Mouse (Mus musculus) frontal cortex, postnatal 10 days (tissue): ENCODE results near the gene Srsf1.

Experiments
- DNase-seq, 2 experiments: peaks; one replicate each; pipeline ENCODE4 v3.0.0; 2022; ENCODE audit warnings: low spot score in 2 of 2, mixed read lengths in 1 of 2

Srsf1 gene

DNA sequence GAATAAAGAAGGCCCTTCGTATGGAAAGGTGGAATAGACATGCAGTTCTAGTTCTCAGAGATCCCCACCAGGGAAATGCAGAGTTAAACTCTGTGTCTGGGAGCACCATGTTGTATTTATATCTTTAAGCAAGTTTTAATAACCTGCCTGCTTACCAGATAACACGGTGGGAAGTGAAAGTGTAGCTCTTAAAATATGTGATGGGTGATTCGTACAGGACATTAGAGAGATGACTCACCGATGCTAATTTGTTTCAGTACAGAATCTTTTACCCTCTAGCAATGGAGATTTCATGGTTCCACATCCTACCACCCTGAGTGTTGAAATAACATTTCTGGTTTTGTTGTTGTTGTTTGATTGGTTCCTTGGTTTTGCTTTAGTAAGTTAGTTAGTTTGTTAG is 23.2 kb downstream of the Srsf1 start:
- no peak for DNase-seq

DNA sequence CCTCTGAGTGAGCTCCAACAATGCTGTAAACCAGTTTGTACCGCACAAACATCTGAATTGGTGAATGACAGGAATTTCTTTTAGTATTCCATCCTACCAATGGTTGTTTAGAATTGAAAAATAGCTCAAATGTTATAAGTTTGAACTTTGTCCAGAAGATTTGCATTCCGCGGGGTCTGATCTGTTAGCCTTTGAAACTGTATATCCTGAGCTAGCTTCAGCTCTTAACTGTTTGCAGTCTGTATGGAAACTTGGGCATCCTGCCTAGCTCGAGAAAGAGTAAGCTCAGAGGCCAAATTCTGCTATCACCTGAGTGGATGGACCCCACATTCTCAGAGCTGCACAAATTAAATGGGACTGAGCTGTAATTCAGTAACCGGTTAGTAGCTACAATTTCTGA is 23.9 kb downstream of the Srsf1 start:
- no peak for DNase-seq

DNA sequence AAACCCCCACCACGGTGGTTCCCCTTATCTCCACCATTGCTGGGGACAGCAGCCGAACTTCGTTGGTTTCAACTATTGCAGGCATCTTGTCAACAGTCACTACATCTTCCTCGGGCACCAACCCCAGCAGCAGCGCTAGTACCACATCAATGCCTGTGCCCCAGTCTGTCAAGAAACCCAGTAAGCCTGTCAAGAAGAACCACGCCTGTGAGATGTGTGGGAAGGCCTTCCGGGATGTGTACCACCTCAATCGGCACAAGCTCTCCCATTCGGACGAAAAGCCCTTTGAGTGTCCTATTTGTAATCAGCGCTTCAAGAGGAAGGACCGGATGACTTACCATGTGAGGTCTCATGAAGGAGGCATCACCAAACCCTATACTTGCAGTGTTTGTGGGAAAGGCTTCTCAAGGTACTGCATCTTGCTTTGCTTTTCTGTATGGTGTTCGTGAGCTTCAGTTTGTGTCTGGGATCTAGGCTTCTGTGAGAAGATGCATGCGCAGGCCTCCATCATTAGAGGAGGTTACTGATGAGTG is 26.2 kb downstream of the Srsf1 start:
- DNase-seq: no peak

DNA sequence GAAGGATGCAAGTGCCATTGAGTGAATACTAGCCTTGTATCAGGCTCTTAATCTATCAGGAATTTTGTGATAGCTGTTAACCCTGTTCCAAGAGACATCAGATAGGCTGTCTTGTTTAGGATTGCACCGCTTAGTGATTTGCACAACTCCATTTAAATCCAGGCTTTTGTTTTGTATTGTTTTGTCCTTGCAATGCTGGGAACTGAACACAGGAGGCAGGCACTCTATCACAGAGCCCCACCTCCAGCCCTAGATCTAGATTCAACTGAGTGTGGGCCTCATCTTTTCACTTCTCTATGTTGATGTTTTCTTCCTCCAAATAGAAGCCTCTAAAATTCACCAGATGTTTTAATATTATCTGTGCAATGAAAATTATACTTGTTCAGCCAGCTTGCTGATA is 28.5 kb downstream of the Srsf1 start:
- DNase-seq: no peak

DNA sequence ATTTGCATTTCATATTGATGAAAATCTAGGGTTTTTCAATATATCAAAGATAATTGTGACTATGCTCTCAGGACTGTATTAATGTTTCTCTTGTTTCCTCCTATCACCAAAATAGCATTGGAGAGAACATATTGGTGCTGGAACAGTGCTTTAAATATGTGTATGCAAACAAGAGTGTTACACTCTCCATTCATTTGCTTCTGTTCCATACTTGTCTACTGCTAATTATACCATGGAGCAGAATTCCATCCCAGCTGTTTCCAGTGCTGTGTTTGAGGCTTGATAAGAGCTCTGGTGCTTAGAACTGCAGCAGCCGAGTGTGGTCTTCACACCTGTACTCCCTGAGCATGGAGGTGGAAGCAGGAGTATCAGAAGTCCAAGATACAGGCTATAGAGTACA is 29.2 kb downstream of the Srsf1 start:
- DNase-seq: no peak

DNA sequence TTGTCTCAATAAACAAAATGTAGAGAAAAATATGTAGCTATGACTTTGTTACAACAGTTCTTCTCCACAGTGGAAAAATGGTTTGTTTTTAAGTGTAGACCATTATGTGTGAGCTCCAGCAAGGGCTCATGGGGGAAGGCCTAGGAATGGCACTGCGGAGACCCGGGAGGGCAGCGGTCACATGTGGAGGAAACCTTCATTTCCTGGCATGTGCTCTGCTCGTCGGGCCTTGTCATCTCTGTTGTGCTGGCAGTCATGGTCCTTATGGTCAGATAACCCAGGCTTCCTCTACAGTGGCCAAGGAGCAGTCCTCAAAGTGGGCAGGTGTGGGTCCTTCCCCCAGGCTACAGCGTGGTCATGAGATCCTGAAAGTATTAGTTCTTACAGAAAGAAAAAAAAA is 36.5 kb downstream of the Srsf1 start:
- DNase-seq: no peak

DNA sequence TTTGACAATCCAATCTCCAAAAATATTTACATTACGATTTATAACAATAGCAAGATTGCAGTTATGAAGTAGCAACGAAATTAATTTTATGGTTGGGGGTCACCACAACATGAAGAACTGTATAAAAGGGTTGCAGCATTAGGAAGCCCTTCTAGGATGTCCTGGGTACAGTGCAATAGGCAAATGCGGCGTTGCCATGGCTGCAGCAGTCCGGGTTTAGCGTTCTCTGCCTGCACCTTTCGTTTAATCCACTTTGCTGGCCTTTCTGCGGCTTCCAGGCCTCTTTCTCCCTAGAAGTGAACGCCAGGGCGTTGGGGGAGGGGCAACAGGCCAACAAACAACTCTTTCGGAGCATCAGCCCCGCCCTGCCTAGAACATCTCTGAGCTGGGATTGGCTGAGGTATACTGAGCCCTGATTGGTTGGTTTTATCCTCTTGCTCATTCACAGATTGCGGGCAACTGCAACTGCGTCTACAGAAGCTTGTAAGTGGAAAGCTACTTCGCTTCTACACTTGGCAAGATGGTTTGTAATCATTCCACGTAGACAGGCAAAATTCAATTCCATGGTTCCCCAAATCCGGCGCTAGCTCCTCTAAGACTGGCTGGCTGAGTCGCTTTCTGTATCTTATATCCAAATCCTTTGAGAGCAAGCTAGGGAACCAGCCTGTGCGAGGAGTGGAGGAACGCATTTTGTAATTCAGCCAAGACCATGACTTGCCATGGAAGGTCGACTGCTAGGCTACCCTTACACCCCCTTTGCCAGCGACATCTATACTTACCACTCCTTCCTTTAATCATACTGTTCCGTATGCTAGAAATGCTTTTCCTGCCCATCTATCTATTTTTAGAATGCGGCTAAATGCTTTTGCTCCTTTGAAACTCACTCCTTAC is 39.8 kb downstream of the Srsf1 start:
- peak; percentile 88 for DNase-seq

DNA sequence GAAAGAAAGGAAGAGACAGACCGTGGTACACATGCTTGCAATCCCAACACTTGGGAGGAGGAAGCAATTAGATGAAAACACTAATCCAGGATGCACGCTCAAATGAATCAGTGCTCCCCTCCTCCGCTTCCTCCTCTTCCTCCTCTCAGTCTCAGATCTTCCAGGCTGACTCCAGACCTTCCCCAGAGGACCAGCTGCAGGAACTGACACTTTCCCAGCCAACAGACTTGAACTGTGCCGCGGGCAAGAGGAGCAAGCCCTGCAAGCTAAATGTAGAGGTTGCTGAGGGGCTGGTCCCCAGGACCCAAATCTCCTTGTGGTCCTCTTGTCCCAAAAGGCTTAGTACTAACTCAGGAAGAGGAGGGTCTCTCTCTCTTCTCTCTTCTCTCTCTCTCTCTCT is 42.0 kb downstream of the Srsf1 start:
- no peak for DNase-seq

DNA sequence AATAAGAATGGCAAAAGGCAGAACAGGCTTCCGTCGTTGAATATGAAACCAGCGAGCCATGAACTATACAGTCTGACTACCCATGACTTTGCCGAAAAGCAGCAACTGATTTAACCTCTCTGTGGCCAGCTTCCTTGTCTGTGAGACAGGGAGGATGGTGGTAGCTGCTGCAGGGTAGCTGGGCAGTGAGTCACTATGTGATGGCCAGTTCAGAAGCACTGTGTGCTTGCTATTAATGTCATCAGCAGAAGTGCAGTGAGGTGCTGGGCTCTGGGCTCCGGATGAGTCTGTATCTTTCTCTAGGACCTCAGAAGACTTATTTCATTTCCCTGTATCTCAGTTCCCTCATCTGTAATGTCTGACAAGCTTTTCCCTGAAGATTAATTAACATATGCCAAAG is 43.1 kb downstream of the Srsf1 start:
- DNase-seq: no peak

DNA sequence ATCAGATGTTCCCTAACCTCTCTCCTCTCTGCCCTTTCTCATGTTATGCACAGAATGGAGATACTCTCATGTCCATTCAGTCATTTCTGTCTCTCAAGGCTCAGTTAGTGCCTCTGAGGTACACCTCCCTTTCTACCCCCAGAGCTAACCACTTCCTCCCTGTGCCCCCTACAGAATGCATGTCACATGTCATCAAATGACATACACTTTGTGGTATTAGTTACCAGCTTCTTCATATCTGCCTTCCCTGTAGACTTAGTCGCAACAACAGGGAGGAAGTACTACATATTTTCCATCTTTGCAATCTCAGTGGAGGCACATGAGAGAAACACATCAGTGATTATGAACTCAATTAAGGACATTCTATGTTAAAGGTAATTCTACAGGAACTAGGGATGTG is 44.8 kb downstream of the Srsf1 start:
- no peak for DNase-seq

DNA sequence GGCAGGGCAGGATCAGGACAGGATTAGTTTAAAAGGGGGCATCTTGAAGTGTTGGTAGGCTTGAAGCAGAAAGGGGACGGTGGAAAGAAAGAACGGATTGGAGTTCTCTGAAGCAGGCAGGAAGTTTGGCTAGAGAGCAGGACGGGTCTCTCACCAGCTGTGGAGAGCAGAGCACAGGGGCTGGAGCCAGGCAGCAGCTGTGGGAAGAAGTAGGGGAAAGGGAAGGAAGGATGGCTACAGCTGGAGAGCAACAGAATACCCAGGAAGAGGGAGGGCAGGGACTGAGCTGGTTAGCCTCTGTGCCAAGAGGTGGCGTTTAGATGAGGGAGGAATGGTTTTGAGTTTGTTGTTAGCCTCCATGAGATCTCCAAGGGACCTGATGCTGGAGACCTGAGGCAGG is 50.0 kb downstream of the Srsf1 start:
- no peak for DNase-seq

DNA sequence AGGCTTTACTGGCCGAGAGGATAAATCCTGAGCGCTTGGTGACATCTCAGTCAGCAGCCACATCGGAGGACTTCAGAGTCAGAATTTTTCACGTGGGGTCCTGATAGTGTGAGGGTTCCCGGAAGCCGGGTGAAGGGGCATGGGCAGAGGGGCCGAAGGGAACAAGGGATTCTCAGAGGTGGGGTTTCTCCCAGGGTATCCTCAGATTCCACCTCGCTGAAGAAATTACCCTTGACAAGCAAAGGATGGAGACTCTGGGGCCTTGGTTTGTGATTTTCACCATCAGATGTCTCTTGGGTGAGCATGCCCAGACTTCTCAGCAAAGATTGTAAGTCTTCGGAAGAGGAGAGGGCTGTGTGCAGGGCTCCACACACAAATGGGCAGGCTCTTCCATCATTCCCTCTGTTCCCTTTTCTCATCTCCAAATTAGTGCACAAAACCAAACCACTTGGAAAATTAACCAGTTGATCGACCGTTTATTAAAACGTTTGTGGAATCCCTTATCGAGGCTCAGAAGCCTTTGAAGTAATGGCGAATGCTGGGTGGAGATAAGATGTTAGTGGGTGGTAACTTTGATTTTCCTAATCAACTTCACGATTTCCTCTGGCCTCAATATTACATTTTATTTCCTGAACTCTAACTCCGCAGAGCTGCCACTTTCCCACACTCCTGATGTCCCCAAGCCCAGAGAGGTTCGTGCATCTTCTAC is 51.0 kb downstream of the Srsf1 start, which contains the start of gene Cuedc1:
Gene Cuedc1, plus strand, starts transcription at position 38 of the 709 bp plus-strand sequence.
- DNase-seq: no peak

DNA sequence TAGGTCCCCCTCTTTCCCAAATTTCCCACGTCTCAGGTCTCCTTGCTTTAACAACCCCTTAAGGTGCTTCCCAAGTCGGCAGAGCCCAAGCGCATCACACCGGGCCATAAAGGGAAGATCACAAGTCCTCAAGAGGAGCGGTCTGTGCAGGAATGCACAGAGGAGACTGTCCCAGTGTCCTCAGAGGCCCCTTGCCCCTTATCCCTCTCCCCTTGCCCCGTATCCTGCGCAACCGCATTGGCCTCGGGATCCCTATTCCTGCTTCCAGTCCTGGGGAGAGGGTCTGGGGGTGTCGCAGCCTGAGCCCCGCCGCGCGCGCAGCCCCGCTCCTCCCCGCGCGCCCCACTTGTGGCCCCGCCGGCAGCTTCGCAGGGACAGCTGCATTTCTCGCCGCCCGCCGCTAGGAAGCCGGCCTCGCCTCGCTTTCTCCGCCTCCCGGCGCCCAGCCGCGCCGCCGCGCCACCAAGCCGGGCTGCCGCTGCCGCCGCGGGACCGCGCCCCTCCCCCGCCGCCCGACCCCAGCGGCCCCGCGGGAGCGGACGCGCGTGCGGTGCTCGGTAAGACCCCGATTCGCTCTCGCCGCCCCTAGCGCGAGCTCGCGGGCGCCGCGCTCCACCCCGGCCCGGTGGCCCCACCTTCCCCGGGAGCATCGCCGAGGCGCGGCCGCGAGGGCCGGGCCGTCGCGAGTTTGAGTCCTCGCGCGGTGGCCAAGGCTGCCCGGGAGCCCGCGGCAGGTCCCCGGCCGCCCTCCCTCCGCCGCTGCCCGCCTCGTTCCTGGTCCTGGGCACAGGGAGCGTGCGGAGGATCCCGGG is 51.8 kb downstream of the Srsf1 start:
- DNase-seq: peak; percentile 40 to 74

DNA sequence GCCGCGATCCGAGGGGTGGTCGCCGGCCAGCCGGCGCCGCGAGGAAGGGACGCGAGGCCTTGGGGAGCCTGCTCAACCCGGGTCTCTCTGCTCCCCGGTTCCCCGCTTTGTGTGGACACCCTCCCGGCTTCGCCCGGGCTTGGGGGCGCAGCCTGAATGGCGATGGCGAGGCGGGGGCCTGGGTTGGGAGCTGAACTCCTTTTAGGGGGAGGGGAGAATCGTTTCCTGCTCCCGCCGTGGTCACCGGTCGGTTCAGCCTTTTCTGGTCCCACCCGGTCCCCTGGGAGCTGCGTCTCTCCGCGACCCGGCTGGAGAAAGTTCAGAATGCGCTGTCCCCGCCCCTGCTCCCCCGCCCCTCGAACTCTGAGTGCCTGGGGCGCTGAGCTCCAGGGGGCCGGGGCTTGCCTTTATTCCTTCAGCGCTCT is 52.4 kb downstream of the Srsf1 start:
- DNase-seq: peak in 1 of 2 experiments; percentile 44

DNA sequence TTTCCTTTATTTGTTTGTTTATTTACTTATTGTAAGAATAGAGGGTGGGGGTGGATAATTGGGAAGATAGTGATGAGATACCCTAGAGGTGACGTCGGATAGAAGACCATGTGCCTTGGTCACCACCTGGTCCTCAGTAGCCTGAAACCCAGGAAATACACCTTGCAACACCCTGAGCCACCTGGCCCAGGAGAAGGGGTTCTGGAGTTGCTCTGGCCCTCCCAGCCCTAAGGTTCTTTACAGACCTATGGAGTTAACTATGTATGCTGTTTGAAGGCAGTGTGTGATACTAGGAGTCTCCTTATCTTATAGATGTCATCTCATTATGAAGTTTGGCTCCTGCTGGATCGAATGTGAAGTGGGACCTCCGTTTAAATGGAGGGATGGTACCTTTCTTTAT is 53.0 kb downstream of the Srsf1 start:
- no peak for DNase-seq
